Mouse (Mus musculus) stomach, embryonic 16.5 days (tissue): Measurements from ENCODE around the gene Emp2. TPM values are rescaled to one million over a fixed set of nuclear protein-coding genes. Genes with fewer than 3 reads are reported as not detected.
"Not testable (repeated sequence)": the region's sequence is repeated elsewhere in the genome, so short reads cannot be mapped to it uniquely, and the experiment has no call there.

Source experiments
- ATAC-seq: fragments of 200-750 bp; cut with Nextera tagmentation; 2 replicates; pipeline ENCODE4 v1.8.0; 2017; ENCODE audit warnings: moderate number of reproducible peaks, moderate TSS enrichment; ENCODE audit not compliant: insufficient read depth, low FRiP score
- H3K27ac ChIP-seq: fragments of 300-500 bp; sonication (generic); 2 replicates; pipeline ENCODE4 v1.5.1; 2014; ENCODE audit warnings: low read length
- H3K27me3 ChIP-seq: fragments of 300-500 bp; sonication (generic); 2 replicates; pipeline ENCODE4 v1.6.1; 2014; ENCODE audit warnings: low read length, control low read depth, mixed read lengths; ENCODE audit not compliant: control insufficient read depth, insufficient read depth
- H3K36me3 ChIP-seq: fragments of 300-500 bp; sonication (generic); 2 replicates; pipeline ENCODE4 v1.6.1; 2014; ENCODE audit warnings: low read length; ENCODE audit not compliant: control insufficient read depth, insufficient read depth
- H3K4me1 ChIP-seq: fragments of 300-500 bp; sonication (generic); 2 replicates; pipeline ENCODE4 v1.6.1; 2014; ENCODE audit warnings: low read length, control low read depth, mixed read lengths; ENCODE audit not compliant: control insufficient read depth, insufficient read depth
- H3K4me2 ChIP-seq: fragments of 300-500 bp; sonication (generic); 2 replicates; pipeline ENCODE4 v1.6.1; 2014; ENCODE audit warnings: low read depth, low read length, mixed read lengths
- H3K4me3 ChIP-seq: fragments of 300-500 bp; sonication (generic); replicated peaks from 2 replicates; pipeline ENCODE4 v1.5.1; 2014; ENCODE audit warnings: mild to moderate bottlenecking, low read length
- H3K9ac ChIP-seq: fragments of 300-500 bp; sonication (generic); 2 replicates; pipeline ENCODE4 v1.6.1; 2014; ENCODE audit warnings: low read length
- H3K9me3 ChIP-seq: fragments of 300-500 bp; sonication (generic); replicated peaks from 2 replicates; pipeline ENCODE4 v1.6.1; 2016; ENCODE audit warnings: low read length, control low read depth; ENCODE audit not compliant: control insufficient read depth
- WGBS: fragments of 180-500 bp; shearing (Covaris S2); extraction: QIAGEN DNeasy Blood & Tissue Kit; methylation state at CpG from one replicate; pipeline ENCODE4 v1.1.7; 2014; 5-methylcytosine and 5-hydroxymethylcytosine counted together
- microRNA-seq: library from miRNA; unstranded; fragments of <30 nt; microRNA quantifications from one replicate; pipeline ENCODE4, GENCODE M21; 2016
- polyA plus RNA-seq: library from polyadenylated mRNA; unstranded; fragments of >200 nt; fragmentation: Nextera tagmentation; extraction: Ambion mirVana; gene quantifications from 2 replicates; pipeline ENCODE4 v1.2.1, GENCODE M21; 2015

Emp2 gene
- polyA plus RNA-seq, 1 experiment from 2014 or later = 83.5 TPM

- 50% methylated on average over 12 of the region's 12 CpGs for WGBS
- no peak overlapping the region for H3K27ac ChIP-seq
- H3K4me3 ChIP-seq = no peak overlapping the region
- H3K36me3 ChIP-seq = no peaks in the 10 kb centered on the region
- no peak overlapping the region for H3K9ac ChIP-seq
- no peak overlapping the region for H3K4me2 ChIP-seq
- ATAC-seq = no peak
- H3K9me3 ChIP-seq = no peaks in the 10 kb centered on the region
- no peaks in the 10 kb centered on the region for H3K27me3 ChIP-seq
- H3K4me1 ChIP-seq = no peaks in the 10 kb centered on the region
Measured at GRCm38 (mm10) chr16:10280286-10280951, 33.3 kb downstream of the Emp2 start.

- not testable (repeated sequence) for H3K9me3 ChIP-seq, H3K4me3 ChIP-seq, ATAC-seq, H3K27me3 ChIP-seq, H3K4me2 ChIP-seq, H3K27ac ChIP-seq, H3K4me1 ChIP-seq, H3K9ac ChIP-seq, H3K36me3 ChIP-seq
- 84% methylated on average over 5 of the region's 5 CpGs for WGBS
Measured at GRCm38 (mm10) chr16:10276778-10277177, 37.0 kb downstream of the Emp2 start.

GRCm38 (mm10) chr16:10274465-10274864 is 39.3 kb downstream of the Emp2 start:
- Histone ChIP-seq H3K4me1 (no peaks in the 10 kb centered on the region), H3K27ac (no peak overlapping the region), H3K4me3 (no peak overlapping the region), H3K27me3 (no peaks in the 10 kb centered on the region), H3K36me3 (no peaks in the 10 kb centered on the region), H3K4me2 (no peak overlapping the region), H3K9me3 (no peaks in the 10 kb centered on the region), H3K9ac (no peak overlapping the region)
- ATAC-seq = no peak
- 67% methylated on average over 4 of the region's 4 CpGs for WGBS

GRCm38 (mm10) chr16:10272256-10272655 is 41.5 kb downstream of the Emp2 start:
- H3K4me1 ChIP-seq = no peaks in the 10 kb centered on the region
- no peak overlapping the region for H3K4me2 ChIP-seq
- no peak for ATAC-seq
- WGBS = 22% methylated on average over 3 of the region's 3 CpGs
- no peaks in the 10 kb centered on the region for H3K9me3 ChIP-seq
- no peak overlapping the region for H3K9ac ChIP-seq
- no peak overlapping the region for H3K4me3 ChIP-seq
- no peak overlapping the region for H3K27ac ChIP-seq
- no peaks in the 10 kb centered on the region for H3K27me3 ChIP-seq
- no peaks in the 10 kb centered on the region for H3K36me3 ChIP-seq

GRCm38 (mm10) chr16:10253993-10254392 is 59.8 kb downstream of the Emp2 start:
- 36% methylated on average over 1 of the region's 1 CpGs for WGBS
- ATAC-seq = no peak
- Histone ChIP-seq H3K27me3 (no peaks in the 10 kb centered on the region), H3K4me3 (no peak overlapping the region), H3K4me1 (no peaks in the 10 kb centered on the region), H3K27ac (no peak overlapping the region), H3K4me2 (no peak overlapping the region), H3K36me3 (no peaks in the 10 kb centered on the region), H3K9me3 (no peaks in the 10 kb centered on the region), H3K9ac (no peak overlapping the region)

- Histone ChIP-seq H3K4me1 (no peaks in the 10 kb centered on the region), H3K27ac (no peak overlapping the region), H3K9me3 (no peaks in the 10 kb centered on the region), H3K4me3 (no peak overlapping the region), H3K9ac (no peak overlapping the region), H3K27me3 (no peaks in the 10 kb centered on the region), H3K36me3 (no peaks in the 10 kb centered on the region), H3K4me2 (no peak overlapping the region)
- ATAC-seq = no peak
Measured at GRCm38 (mm10) chr16:10236601-10237000, 77.2 kb downstream of the Emp2 start.

Small RNA genes within 50 kb of the gene (microRNA-seq; reads per million reads assigned to microRNA genes)
- not detected for gene Gm22932

Other genes with a start within 250 kb of the Emp2 start
- 0.36 TPM in 1 of 2 replicates, not detected in the other for gene Rpl39l, start 143.7 kb downstream of the Emp2 start, polyA plus RNA-seq
- gene Atf7ip2, start 121.3 kb downstream of the Emp2 start, polyA plus RNA-seq = 0.27 and 0.57 TPM in 2 replicates
- gene Tekt5, start 81.5 kb upstream of the Emp2 start, polyA plus RNA-seq = 1.7 and 2.0 TPM in 2 replicates
- 45.5 and 47.7 TPM in 2 replicates for gene Nubp1, start 98.0 kb upstream of the Emp2 start, polyA plus RNA-seq
- gene Tvp23a, start 133.4 kb upstream of the Emp2 start, polyA plus RNA-seq = 9.1 TPM in 2 replicates
- 0.49 and 0.56 TPM in 2 replicates for gene Ciita, start 166.1 kb upstream of the Emp2 start, polyA plus RNA-seq
- gene Dexi, start 229.1 kb upstream of the Emp2 start, polyA plus RNA-seq = 4.9 and 5.0 TPM in 2 replicates
- 31.0 and 33.7 TPM in 2 replicates for gene Clec16a, start 231.4 kb upstream of the Emp2 start, polyA plus RNA-seq